Mouse (Mus musculus) CH12.LX (cell line): Measurements from ENCODE around the gene Gm17482. TPM values are rescaled to one million over a fixed set of nuclear protein-coding genes. Genes with fewer than 3 reads are reported as not detected.

Source experiments
- DNase-seq: peaks from one replicate; pipeline ENCODE4 v3.0.0-alpha.2; 2013; ENCODE audit errors: extremely low read depth
- H3K27ac ChIP-seq: 2 replicates; pipeline ENCODE4 v1.5.1; 2012; ENCODE audit warnings: low read depth, mild to moderate bottlenecking, control low read depth, moderate library complexity; ENCODE audit not compliant: insufficient read depth
- H3K27me3 ChIP-seq: replicated peaks from 2 replicates; pipeline ENCODE3; 2012; ENCODE audit warnings: inconsistent platforms
- H3K36me3 ChIP-seq, 2 experiments: replicated peaks in 1 of 2; 2 replicates each; pipeline versions ENCODE3 to v1.6.1; 2012; ENCODE audit warnings: inconsistent platforms in 1 of 2, low read length in 1 of 2, mild to moderate bottlenecking in 1 of 2, mixed read lengths in 1 of 2, moderate library complexity in 1 of 2; ENCODE audit not compliant: control insufficient read depth in 1 of 2, insufficient read depth in 1 of 2
- H3K4me1 ChIP-seq, 2 experiments: 2 replicates each; pipeline ENCODE4 v1.6.1; 2012; ENCODE audit warnings: inconsistent platforms in 1 of 2, moderate library complexity in 1 of 2; ENCODE audit not compliant: insufficient read depth in 2 of 2, control insufficient read depth in 1 of 2
- H3K4me2 ChIP-seq: 2 replicates; pipeline ENCODE4 v1.6.1; 2012; ENCODE audit warnings: low read depth, mild to moderate bottlenecking, control low read depth; ENCODE audit not compliant: poor library complexity, insufficient read depth, severe bottlenecking
- H3K4me3 ChIP-seq, 3 experiments: fragments of 150-350 bp in 1 of 3; sonication (generic) in 1 of 3; replicated peaks in 1 of 3; 2 replicates each; pipeline versions ENCODE3 to v1.5.1; 2011 to 2012; ENCODE audit warnings: low read depth in 2 of 3, low read length in 2 of 3, mild to moderate bottlenecking in 2 of 3, moderate library complexity in 2 of 3, control low read depth in 1 of 3, improper control_type of control experiment in 1 of 3, inconsistent platforms in 1 of 3, mixed read lengths in 1 of 3; ENCODE audit not compliant: poor library complexity in 1 of 3
- H3K79me2 ChIP-seq: replicated peaks from 2 replicates; pipeline ENCODE4 v1.6.1; 2012; ENCODE audit warnings: mild to moderate bottlenecking, moderate library complexity; ENCODE audit not compliant: control insufficient read depth, poor library complexity, insufficient read depth, severe bottlenecking; ENCODE audit errors: extremely low read depth
- H3K9ac ChIP-seq: 2 replicates; pipeline ENCODE4 v1.6.1; 2012; ENCODE audit warnings: low read depth, mild to moderate bottlenecking, control low read depth, moderate library complexity; ENCODE audit not compliant: insufficient read depth
- H3K9me3 ChIP-seq: replicated peaks from 2 replicates; pipeline ENCODE3; 2012; ENCODE audit warnings: low read length, inconsistent platforms, mixed read lengths
- BHLHE40 ChIP-seq: IDR thresholded peaks from 2 replicates; pipeline ENCODE4 v1.6.1; 2011; ENCODE audit warnings: mild to moderate bottlenecking, low read depth, low read length, improper control_type of control experiment
- CHD1 ChIP-seq: IDR thresholded peaks from 2 replicates; pipeline ENCODE4 v1.6.1; 2012; ENCODE audit warnings: low read depth, low read length, improper control_type of control experiment, inconsistent platforms
- CHD2 ChIP-seq: IDR thresholded peaks from 2 replicates; pipeline ENCODE4 v1.6.1; 2011; ENCODE audit warnings: low read length, improper control_type of control experiment
- CTCF ChIP-seq, 2 experiments: IDR thresholded peaks in 1 of 2; conservative IDR thresholded peaks in 1 of 2; 2 replicates each; pipeline ENCODE4 v1.5.1; 2011 to 2012; ENCODE audit warnings: low read depth in 2 of 2, low read length in 2 of 2, improper control_type of control experiment in 1 of 2, inconsistent platforms in 1 of 2, mild to moderate bottlenecking in 1 of 2, moderate library complexity in 1 of 2
- ELF1 ChIP-seq: IDR thresholded peaks from 2 replicates; pipeline ENCODE4 v1.6.1; 2014; ENCODE audit warnings: low read depth, mild to moderate bottlenecking, inconsistent platforms, low read length, improper control_type of control experiment
- EP300 ChIP-seq: IDR thresholded peaks from 2 replicates; pipeline ENCODE4 v1.6.1; 2011; ENCODE audit warnings: low read length, improper control_type of control experiment
- ETS1 ChIP-seq: conservative IDR thresholded peaks from 2 replicates; pipeline ENCODE4 v1.6.1; 2012; ENCODE audit warnings: low read depth, mild to moderate bottlenecking, inconsistent platforms, low read length, improper control_type of control experiment, moderate library complexity
- GABPA ChIP-seq: IDR thresholded peaks from 2 replicates; pipeline ENCODE4 v1.6.1; 2012; ENCODE audit warnings: low read depth, low read length, improper control_type of control experiment, inconsistent platforms; ENCODE audit not compliant: insufficient replicate concordance
- HCFC1 ChIP-seq: IDR thresholded peaks from 2 replicates; pipeline ENCODE4 v1.6.1; 2012; ENCODE audit warnings: low read depth, mild to moderate bottlenecking, inconsistent platforms, low read length, improper control_type of control experiment
- IRF4 ChIP-seq: IDR thresholded peaks from 2 replicates; pipeline ENCODE4 v1.6.1; 2014; ENCODE audit warnings: low read depth, mild to moderate bottlenecking, inconsistent platforms, low read length, improper control_type of control experiment
- JUN ChIP-seq: IDR thresholded peaks from 2 replicates; pipeline ENCODE4 v1.6.1; 2011; ENCODE audit warnings: low read depth, mild to moderate bottlenecking, low read length, improper control_type of control experiment, moderate library complexity; ENCODE audit not compliant: insufficient read depth
- KAT2A ChIP-seq: IDR thresholded peaks from 2 replicates; pipeline ENCODE4 v1.6.1; 2012; ENCODE audit warnings: low read length, improper control_type of control experiment, inconsistent platforms; ENCODE audit not compliant: insufficient replicate concordance
- MAFK ChIP-seq: IDR thresholded peaks from 2 replicates; pipeline ENCODE4 v1.6.1; 2011; ENCODE audit warnings: low read length, improper control_type of control experiment; ENCODE audit not compliant: insufficient replicate concordance
- MAZ ChIP-seq: IDR thresholded peaks from 2 replicates; pipeline ENCODE4 v1.6.1; 2012; ENCODE audit warnings: low read depth, mild to moderate bottlenecking, inconsistent platforms, low read length, improper control_type of control experiment, moderate library complexity
- MXI1 ChIP-seq: IDR thresholded peaks from 2 replicates; pipeline ENCODE4 v1.6.1; 2011; ENCODE audit warnings: mild to moderate bottlenecking, low read depth, low read length, improper control_type of control experiment
- MYC ChIP-seq: IDR thresholded peaks from 2 replicates; pipeline ENCODE4 v1.6.1; 2011; ENCODE audit warnings: low read depth, mild to moderate bottlenecking, improper control_type of control experiment, low read length
- NELFE ChIP-seq: IDR thresholded peaks from 2 replicates; pipeline ENCODE4 v1.6.1; 2011; ENCODE audit warnings: low read depth, low read length, improper control_type of control experiment
- NRF1 ChIP-seq: IDR thresholded peaks from 2 replicates; pipeline ENCODE4 v1.6.1; 2014; ENCODE audit warnings: low read depth, mild to moderate bottlenecking, inconsistent platforms, low read length, improper control_type of control experiment, moderate library complexity
- PAX5 ChIP-seq: IDR thresholded peaks from 2 replicates; pipeline ENCODE4 v1.6.1; 2012; ENCODE audit warnings: low read length, inconsistent platforms, mixed read lengths
- POLR2A ChIP-seq: IDR thresholded peaks from 2 replicates; pipeline ENCODE4 v1.6.1; 2011; ENCODE audit warnings: low read depth, mild to moderate bottlenecking, improper control_type of control experiment, low read length
- POLR2AphosphoS2 ChIP-seq: IDR thresholded peaks from 2 replicates; pipeline ENCODE4 v1.6.1; 2011; ENCODE audit warnings: low read depth, low read length, improper control_type of control experiment
- RAD21 ChIP-seq: IDR thresholded peaks from 2 replicates; pipeline ENCODE4 v1.6.1; 2011; ENCODE audit warnings: low read depth, mild to moderate bottlenecking, low read length, improper control_type of control experiment, moderate library complexity
- SIN3A ChIP-seq: IDR thresholded peaks from 2 replicates; pipeline ENCODE4 v1.6.1; 2012; ENCODE audit warnings: low read length, improper control_type of control experiment, inconsistent platforms
- SMC3 ChIP-seq: IDR thresholded peaks from 2 replicates; pipeline ENCODE4 v1.6.1; 2011; ENCODE audit warnings: low read depth, low read length, improper control_type of control experiment
- TBP ChIP-seq: conservative IDR thresholded peaks from 2 replicates; pipeline ENCODE4 v1.6.1; 2011; ENCODE audit warnings: low read depth, low read length, improper control_type of control experiment
- TCF12 ChIP-seq: IDR thresholded peaks from 2 replicates; pipeline ENCODE4 v1.6.1; 2014; ENCODE audit warnings: low read depth, mild to moderate bottlenecking, inconsistent platforms, low read length, improper control_type of control experiment
- UBTF ChIP-seq: IDR thresholded peaks from 2 replicates; pipeline ENCODE4 v1.6.1; 2012; ENCODE audit warnings: low read depth, mild to moderate bottlenecking, inconsistent platforms, low read length, improper control_type of control experiment, moderate library complexity
- USF1 ChIP-seq: IDR thresholded peaks from 2 replicates; pipeline ENCODE4 v1.6.1; 2014; ENCODE audit warnings: low read depth, mild to moderate bottlenecking, inconsistent platforms, low read length, improper control_type of control experiment
- USF2 ChIP-seq: conservative IDR thresholded peaks from 2 replicates; pipeline ENCODE4 v1.6.1; 2011; ENCODE audit warnings: low read depth, low read length, improper control_type of control experiment
- ZC3H11A ChIP-seq: IDR thresholded peaks from 2 replicates; pipeline ENCODE4 v1.6.1; 2012; ENCODE audit warnings: low read depth, mild to moderate bottlenecking, inconsistent platforms, low read length, improper control_type of control experiment
- ZKSCAN1 ChIP-seq: IDR thresholded peaks from 2 replicates; pipeline ENCODE4 v1.6.1; 2012; ENCODE audit warnings: low read depth, inconsistent platforms, low read length, improper control_type of control experiment, borderline replicate concordance
- dilution Hi-C: fragments of 300-500 bp; cut with MboI; formaldehyde crosslinking; loops from 2 replicates; pipeline ENCODE4 v1.14.3; 2020; ENCODE audit warnings: low sequenced_read_pairs; ENCODE audit not compliant: extremely low pct_unique_long_range_greater_than_20kb, extremely low pct_ligation_motif_present
- in situ Hi-C: fragments of 300-500 bp; cut with MboI; formaldehyde crosslinking; loops from 3 replicates; pipeline ENCODE4 v1.14.3; 2019; ENCODE audit warnings: low sequenced_read_pairs, low pct_ligation_motif_present, low pct_unique_long_range_greater_than_20kb, mixed read lengths
- polyA plus RNA-seq: library from polyadenylated mRNA; unstranded; fragments of >175 nt; gene quantifications from 2 replicates; pipeline ENCODE4 v1.2.1, GENCODE M21; 2012; ENCODE audit warnings: low read depth; ENCODE audit not compliant: insufficient read length
- total RNA-seq, 2 experiments: library from RNA; depleted of rRNA; stranded (reverse); fragments of 300-350 nt in 1 of 2; fragments of >200 nt in 1 of 2; gene quantifications; 2 replicates each; pipeline ENCODE4 v1.2.3; 2012 to 2014

Gene Gm17482
- total and polyA plus RNA-seq, 3 experiments = not detected

GRCm38 (mm10) chr6:115279639-115280038, 52.5 kb downstream of the Gm17482 start:
- no peak overlapping the region for H3K9ac ChIP-seq
- no peaks in the 10 kb centered on the region for H3K79me2 ChIP-seq
- peak; percentile 47 for DNase-seq
- in situ Hi-C loops = loop anchor here (10.0 kb wide), 1 partner anchor 255 kb away; no protein-coding TSS in a partner anchor
- no peaks in the 10 kb centered on the region for H3K9me3 ChIP-seq
- peaks cover 13 to 51% of the 10 kb centered on the region in 2 experiments for H3K4me1 ChIP-seq
- H3K27me3 ChIP-seq = no peaks in the 10 kb centered on the region
- TF ChIP-seq EP300 (no peak), RAD21 (no peak), HCFC1 (no peak), MAFK (no peak), MXI1 (no peak), JUN (no peak), USF1 (no peak), SIN3A (no peak), POLR2AphosphoS2 (no peak), UBTF (no peak), TCF12 (peak; percentile 37; the same call in 1 of the 2 replicates), CTCF (conservative IDR thresholded peaks at IDR 0.05 in 1 of 2, IDR thresholded peaks at IDR 0.05 in 1 of 2; ENCODE audit: low read depth in 2 of 2, low read length in 2 of 2) (no peak), ETS1 (no peak), NRF1 (no peak), PAX5 (no peak), CHD1 (0 out of 2 replicates have a peak, but pooled peaks have one; percentile 60)
- TF ChIP-seq, all 38 proteins: peak for 2
- no peak overlapping the region for H3K4me2 ChIP-seq
- dilution Hi-C loops = no loop called here
- no peaks in the 10 kb centered on the region for H3K36me3 ChIP-seq
- H3K4me3 ChIP-seq = no peak overlapping the region
- H3K27ac ChIP-seq = no peak overlapping the region

GRCm38 (mm10) chr6:115284153-115284552, 57.0 kb downstream of the Gm17482 start:
- dilution Hi-C loops = no loop called here
- DNase-seq = peak; percentile 58
- TF ChIP-seq USF2 = no peak
- TF ChIP-seq CHD2 = no peak
- TF ChIP-seq PAX5 = no peak
- TF ChIP-seq UBTF = no peak
- no peak for TF ChIP-seq POLR2A
- TF ChIP-seq RAD21 = no peak
- TF ChIP-seq ZKSCAN1 = no peak
- TF ChIP-seq CHD1 = no peak
- TF ChIP-seq MYC = no peak
- no peak for TF ChIP-seq MXI1
- TF ChIP-seq MAFK = no peak
- TF ChIP-seq GABPA = no peak
- TF ChIP-seq TBP = no peak
- no peak for TF ChIP-seq SMC3
- TF ChIP-seq ETS1 = peak; percentile 48; the same call in 1 of the 2 replicates
- TF ChIP-seq POLR2AphosphoS2 = no peak
- no peak for TF ChIP-seq NELFE
- no peak for TF ChIP-seq HCFC1
- no peak for TF ChIP-seq USF1
- peak; percentile 42; the same call in 1 of the 2 replicates for TF ChIP-seq JUN
- 0 out of 2 replicates have a peak, but pooled peaks have one; percentile 27 for TF ChIP-seq IRF4
- TF ChIP-seq KAT2A = no peak
- no peak for TF ChIP-seq SIN3A
- TF ChIP-seq BHLHE40 = 0 out of 2 replicates have a peak, but pooled peaks have one; percentile 22
- TF ChIP-seq ZC3H11A = no peak
- no peak for TF ChIP-seq ELF1
- TF ChIP-seq NRF1 = no peak
- TF ChIP-seq MAZ = no peak
- TF ChIP-seq EP300 = peak; percentile 43; the same call in 1 of the 2 replicates

More at GRCm38 (mm10) chr6:115284153-115284552, 57.0 kb downstream of the Gm17482 start:
- H3K27me3 ChIP-seq = no peaks in the 10 kb centered on the region
- H3K27ac ChIP-seq = no peak overlapping the region
- H3K9me3 ChIP-seq = no peaks in the 10 kb centered on the region
- peaks cover 13 to 51% of the 10 kb centered on the region in 2 experiments for H3K4me1 ChIP-seq
- in situ Hi-C loops = no loop called here
- H3K9ac ChIP-seq = no peak overlapping the region
- H3K79me2 ChIP-seq = no peaks in the 10 kb centered on the region
- no peak overlapping the region for H3K4me3 ChIP-seq
- no peak overlapping the region for H3K4me2 ChIP-seq
- no peaks in the 10 kb centered on the region for H3K36me3 ChIP-seq
